Mouse (Mus musculus) embryonic facial prominence, embryonic 10.5 days (tissue): ENCODE results near the gene Khnyn. TPM values are rescaled to one million over a fixed set of nuclear protein-coding genes. Genes with fewer than 3 reads are reported as not detected.

Experiments used
- DNase-seq: peaks from one replicate; pipeline ENCODE4 v3.0.0-alpha.2; 2017; ENCODE audit warnings: low spot score
- H3K27ac ChIP-seq: fragments of 300-500 bp; sonication (generic); replicated peaks from 2 replicates; pipeline ENCODE4 v1.5.1; 2016; ENCODE audit warnings: mild to moderate bottlenecking
- H3K27me3 ChIP-seq: fragments of 300-500 bp; sonication (generic); replicated peaks from 2 replicates; pipeline ENCODE4 v1.6.1; 2016; ENCODE audit warnings: low read depth, mild to moderate bottlenecking; ENCODE audit not compliant: poor library complexity, severe bottlenecking
- H3K36me3 ChIP-seq: fragments of 300-500 bp; sonication (generic); replicated peaks from 2 replicates; pipeline ENCODE4 v1.6.1; 2016; ENCODE audit warnings: mild to moderate bottlenecking, moderate library complexity
- H3K4me1 ChIP-seq: fragments of 300-500 bp; sonication (generic); 2 replicates; pipeline ENCODE4 v1.6.1; 2016
- H3K4me3 ChIP-seq: fragments of 300-500 bp; sonication (generic); 2 replicates; pipeline ENCODE4 v1.5.1; 2016; ENCODE audit warnings: mild to moderate bottlenecking, moderate library complexity
- H3K9me3 ChIP-seq: fragments of 300-500 bp; sonication (generic); 2 replicates; pipeline ENCODE4 v1.6.1; 2016; ENCODE audit warnings: mild to moderate bottlenecking
- WGBS: fragments of 180-500 bp; shearing (Covaris S2); methylation state at CpG from one replicate; pipeline ENCODE4 v1.1.7; 2016; 5-methylcytosine and 5-hydroxymethylcytosine counted together
- polyA plus RNA-seq: library from polyadenylated mRNA; unstranded; fragments of >200 nt; fragmentation: Nextera tagmentation; extraction: Ambion mirVana; gene quantifications from 2 replicates; pipeline ENCODE4 v1.2.1, GENCODE M21; 2016

The Khnyn gene
- polyA plus RNA-seq, 1 experiment from 2014 or later = 31.0 TPM

DNA sequence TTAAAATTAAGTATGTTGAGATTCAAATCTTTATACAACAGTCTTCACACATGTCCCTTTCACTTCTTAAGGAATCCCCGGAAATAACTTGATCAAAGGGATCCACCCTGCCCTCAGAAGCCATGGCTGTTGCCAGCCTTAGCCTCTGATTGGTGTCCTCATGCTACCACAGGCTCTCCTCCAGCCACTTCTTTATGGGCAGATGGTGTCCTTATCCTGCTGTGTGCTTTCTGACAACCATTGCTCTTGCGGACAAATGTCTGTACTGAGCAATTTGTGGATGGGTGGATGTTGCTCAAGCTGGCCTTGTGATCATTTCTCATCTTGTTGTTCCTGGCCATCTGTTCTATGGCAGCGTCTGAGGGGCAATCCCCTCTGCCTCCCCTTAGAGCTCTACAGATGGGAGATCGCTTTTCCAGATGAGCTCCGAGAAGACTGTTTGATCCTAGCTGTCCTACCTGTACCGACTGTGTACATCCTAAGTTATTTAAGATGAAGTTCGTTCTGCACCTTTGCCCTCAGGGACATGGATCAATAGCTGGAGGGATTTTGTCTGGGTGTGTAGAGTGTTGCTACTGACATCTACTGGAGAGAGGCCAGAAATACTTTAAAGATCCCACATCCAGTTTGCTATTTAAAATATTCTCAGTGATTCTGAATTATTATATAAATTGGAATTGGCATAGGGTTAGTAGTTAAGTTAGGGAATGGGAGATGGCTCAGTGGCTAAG lies 55.5 kb downstream of the Khnyn start:
- WGBS = 61% methylated on average over 7 of the region's 7 CpGs
- H3K4me1 ChIP-seq = peaks cover 6% of the 10 kb centered on the region

GRCm38 (mm10) chr14:55943601-55944000 lies 58.9 kb downstream of the Khnyn start:
- Histone ChIP-seq H3K27ac (no peak overlapping the region), H3K36me3 (no peaks in the 10 kb centered on the region), H3K4me1 (no peaks in the 10 kb centered on the region), H3K9me3 (no peaks in the 10 kb centered on the region), H3K27me3 (no peaks in the 10 kb centered on the region), H3K4me3 (no peak overlapping the region)
- 88% methylated on average over 11 of the region's 11 CpGs for WGBS
- DNase-seq = peak; percentile 6

More for the DNA sequence above, 55.5 kb downstream of the Khnyn start:
- Histone ChIP-seq H3K4me3 (no peak overlapping the region), H3K9me3 (no peaks in the 10 kb centered on the region), H3K27me3 (no peaks in the 10 kb centered on the region), H3K27ac (no peak overlapping the region), H3K36me3 (no peaks in the 10 kb centered on the region)
- DNase-seq = peak; percentile 8

- no peak within 1 kb of the TSS for H3K4me3 ChIP-seq
- H3K36me3 ChIP-seq = no peaks in the 10 kb centered on the region
- H3K4me1 ChIP-seq = no peaks in the 10 kb centered on the region
- no peaks in the 10 kb centered on the region for H3K9me3 ChIP-seq
- H3K27me3 ChIP-seq = no peaks in the 10 kb centered on the region
- H3K27ac ChIP-seq = no peak within 1 kb of the TSS
- DNase-seq = no peak
- WGBS = 89% methylated on average over 4 of the region's 4 CpGs
Observed at GRCm38 (mm10) chr14:55944575-55944974, 59.8 kb downstream of the Khnyn start, which contains the start of gene Cma1. Cma1 (minus strand) TSS chr14:55944675.

DNA sequence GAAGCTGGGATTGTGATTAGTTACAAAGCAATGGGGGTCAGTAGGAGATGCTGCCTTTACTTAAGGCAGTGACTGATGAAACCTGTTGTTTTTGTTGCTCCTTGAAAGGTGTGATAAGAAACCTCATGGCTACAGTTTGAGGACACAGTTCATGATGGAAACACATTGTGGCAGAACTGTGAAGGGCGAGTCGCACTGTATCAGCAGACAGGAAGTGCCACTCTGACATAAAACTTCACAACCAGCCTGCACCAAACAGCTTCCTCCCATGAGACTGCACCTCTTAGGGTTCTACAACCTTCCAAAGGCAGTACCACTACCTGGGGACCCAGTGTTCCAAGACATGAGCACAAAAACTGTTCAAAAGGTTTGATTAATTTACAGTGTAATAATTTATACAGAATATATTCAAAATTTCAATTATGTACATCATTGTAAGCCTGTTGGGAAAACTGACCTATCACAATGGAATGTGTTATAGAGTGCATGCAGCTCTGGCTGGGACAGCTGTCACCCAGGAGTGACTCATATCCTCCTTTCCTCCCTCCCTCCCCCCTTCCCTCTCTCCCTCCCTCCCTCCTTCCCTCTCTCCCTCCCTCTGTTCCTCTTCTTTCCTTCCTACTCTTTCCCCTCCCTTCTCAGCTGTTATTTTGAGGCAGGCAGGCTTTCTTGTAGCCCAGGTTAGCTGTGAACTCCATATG lies 61.7 kb downstream of the Khnyn start:
- Histone ChIP-seq H3K4me3 (no peak overlapping the region), H3K4me1 (no peaks in the 10 kb centered on the region), H3K9me3 (no peaks in the 10 kb centered on the region), H3K36me3 (no peaks in the 10 kb centered on the region), H3K27me3 (no peaks in the 10 kb centered on the region), H3K27ac (no peak overlapping the region)
- WGBS = 82% methylated on average over 2 of the region's 2 CpGs
- no peak for DNase-seq

Other genes starting within 250 kb of the Khnyn start
- gene Ipo4, start 249.0 kb upstream of the Khnyn start, polyA plus RNA-seq = 118 and 126 TPM in 2 replicates
- 0.89 and 1.4 TPM in 2 replicates for gene Gm49378, start 247.1 kb upstream of the Khnyn start, polyA plus RNA-seq
- gene Tm9sf1, start 241.1 kb upstream of the Khnyn start, polyA plus RNA-seq = 78.3 and 79.3 TPM in 2 replicates
- 0.74 and 0.82 TPM in 2 replicates for gene Tssk4, start 234.8 kb upstream of the Khnyn start, polyA plus RNA-seq
- gene Mdp1, start 224.4 kb upstream of the Khnyn start, polyA plus RNA-seq = 62.1 and 66.3 TPM in 2 replicates
- gene Gmpr2, start 213.0 kb upstream of the Khnyn start, polyA plus RNA-seq = 60.7 and 64.7 TPM in 2 replicates
- gene Nedd8, start 212.8 kb upstream of the Khnyn start, polyA plus RNA-seq = 628 and 638 TPM in 2 replicates
- gene Tinf2, start 203.1 kb upstream of the Khnyn start, polyA plus RNA-seq = 65.8 and 69.2 TPM in 2 replicates
- 0.70 and 0.90 TPM in 2 replicates for gene Tgm1, start 171.0 kb upstream of the Khnyn start, polyA plus RNA-seq
- gene Rabggta, start 162.7 kb upstream of the Khnyn start, polyA plus RNA-seq = 29.7 and 35.3 TPM in 2 replicates
- gene Dhrs1, start 139.3 kb upstream of the Khnyn start, polyA plus RNA-seq = 57.4 and 69.6 TPM in 2 replicates
- gene Nop9, start 139.3 kb upstream of the Khnyn start, polyA plus RNA-seq = 59.1 and 64.5 TPM in 2 replicates
- 0.16 TPM in 1 of 2 replicates, not detected in the other for gene Cideb, start 126.5 kb upstream of the Khnyn start, polyA plus RNA-seq
- gene Ltb4r2, start 123.5 kb upstream of the Khnyn start, polyA plus RNA-seq = 0.13 and 0.39 TPM in 2 replicates
- 0.10 and 0.35 TPM in 2 replicates for gene Ltb4r1, start 119.0 kb upstream of the Khnyn start, polyA plus RNA-seq
- 10.7 and 11.4 TPM in 2 replicates for gene Adcy4, start 100.9 kb upstream of the Khnyn start, polyA plus RNA-seq
- gene Ripk3, start 96.1 kb upstream of the Khnyn start, polyA plus RNA-seq = 21.4 and 24.1 TPM in 2 replicates
- 94.5 and 113 TPM in 2 replicates for gene Nfatc4, start 61.8 kb upstream of the Khnyn start, polyA plus RNA-seq
- gene Nynrin, start 30.9 kb upstream of the Khnyn start, polyA plus RNA-seq = 36.0 and 38.1 TPM in 2 replicates
- gene Cbln3, start 555 bp upstream of the Khnyn start, polyA plus RNA-seq = 0.09 and 0.15 TPM in 2 replicates
- gene Sdr39u1, start 15.3 kb downstream of the Khnyn start, polyA plus RNA-seq = 45.5 and 57.5 TPM in 2 replicates
- gene Cma1, start 59.7 kb downstream of the Khnyn start, polyA plus RNA-seq = not detected in 2 replicates
- not detected in 2 replicates for gene Cma2, start 66.0 kb downstream of the Khnyn start, polyA plus RNA-seq
- gene Mcpt1, start 133.0 kb downstream of the Khnyn start, polyA plus RNA-seq = not detected in 2 replicates
- not detected in 2 replicates for gene Mcpt9, start 145.5 kb downstream of the Khnyn start, polyA plus RNA-seq
- not detected in 2 replicates for gene Mcpt2, start 157.1 kb downstream of the Khnyn start, polyA plus RNA-seq
- gene Mcpt4, start 177.4 kb downstream of the Khnyn start, polyA plus RNA-seq = not detected in 2 replicates
- not detected in 2 replicates for gene Mcpt8, start 200.3 kb downstream of the Khnyn start, polyA plus RNA-seq
- gene Ctsg, start 217.6 kb downstream of the Khnyn start, polyA plus RNA-seq = not detected in 2 replicates
- gene Gzme, start 235.7 kb downstream of the Khnyn start, polyA plus RNA-seq = not detected in 2 replicates
- not detected in 2 replicates for gene Gzmd, start 247.7 kb downstream of the Khnyn start, polyA plus RNA-seq